Mouse (Mus musculus) layer of hippocampus, adult 11-12 months (tissue): Measurements from ENCODE around the gene Hist2h4.
"Not testable (repeated sequence)": the region's sequence is repeated elsewhere in the genome, so short reads cannot be mapped to it uniquely, and the experiment has no call there.

Experiments used
- DNase-seq: peaks from one replicate; pipeline ENCODE4 v3.0.0; 2022; ENCODE audit warnings: low spot score

Gene Hist2h4

DNA sequence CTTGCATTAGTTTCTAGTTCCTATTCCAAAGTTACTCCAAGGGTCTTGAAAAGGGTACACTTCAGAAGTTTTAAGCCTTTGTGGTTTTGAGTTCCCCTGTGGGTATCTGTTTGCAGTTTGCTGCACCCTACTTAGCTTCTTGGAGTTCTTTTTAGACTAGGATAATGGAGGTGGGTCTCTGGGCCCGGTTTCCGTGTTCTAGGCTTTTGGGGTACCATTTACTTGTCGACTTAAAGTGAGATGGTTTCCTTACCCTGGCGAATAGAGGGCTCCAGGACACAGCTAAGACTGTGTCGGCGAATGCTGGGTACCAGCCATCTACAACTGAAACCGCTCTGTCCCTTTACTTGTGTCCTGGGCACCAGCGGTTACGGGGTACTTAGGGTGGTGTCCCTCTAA, 41.5 kb downstream of the Hist2h4 start:
- DNase-seq: no peak

DNA sequence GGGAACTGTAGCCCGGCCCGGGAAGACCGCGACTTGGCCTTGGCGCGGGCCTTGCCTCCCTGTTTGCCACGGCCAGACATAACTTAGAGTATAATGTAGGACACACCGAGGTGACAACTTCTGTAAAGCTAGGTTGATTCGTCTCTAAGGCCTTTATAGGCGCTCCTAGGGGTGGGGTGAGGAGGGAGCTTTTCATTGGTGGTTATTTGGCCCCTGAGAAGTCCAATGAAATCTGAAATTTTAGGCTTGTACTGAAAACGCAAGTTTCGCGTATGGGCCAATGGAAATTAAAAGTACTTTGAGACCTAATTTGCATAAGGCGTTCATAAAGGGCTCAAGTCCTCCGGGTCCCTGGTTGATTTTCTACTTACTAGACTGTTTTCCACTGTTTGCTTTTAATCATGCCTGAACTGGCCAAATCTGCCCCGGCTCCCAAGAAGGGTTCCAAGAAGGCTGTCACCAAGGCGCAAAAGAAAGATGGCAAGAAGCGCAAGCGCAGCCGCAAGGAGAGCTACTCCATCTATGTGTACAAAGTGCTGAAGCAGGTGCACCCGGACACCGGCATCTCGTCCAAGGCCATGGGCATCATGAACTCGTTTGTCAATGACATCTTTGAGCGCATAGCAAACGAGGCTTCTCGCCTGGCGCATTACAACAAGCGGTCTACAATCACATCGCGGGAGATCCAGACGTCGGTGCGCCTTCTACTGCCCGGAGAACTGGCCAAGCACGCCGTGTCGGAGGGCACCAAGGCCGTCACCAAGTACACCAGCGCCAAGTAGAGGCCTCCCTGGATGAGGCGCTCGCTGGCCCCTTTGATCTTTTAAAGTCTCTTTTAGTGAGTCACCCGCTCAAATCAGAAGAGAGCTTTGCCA, 42.1 kb downstream of the Hist2h4 start, which contains the start of the genes Hist2h2ac and Hist2h2be:
TSS of gene Hist2h2ac (minus strand) at position 116 of the 875 bp plus-strand sequence.
TSS of gene Hist2h2be (plus strand) at position 355 of the 875 bp plus-strand sequence.
- DNase-seq: peak; percentile 91

DNA sequence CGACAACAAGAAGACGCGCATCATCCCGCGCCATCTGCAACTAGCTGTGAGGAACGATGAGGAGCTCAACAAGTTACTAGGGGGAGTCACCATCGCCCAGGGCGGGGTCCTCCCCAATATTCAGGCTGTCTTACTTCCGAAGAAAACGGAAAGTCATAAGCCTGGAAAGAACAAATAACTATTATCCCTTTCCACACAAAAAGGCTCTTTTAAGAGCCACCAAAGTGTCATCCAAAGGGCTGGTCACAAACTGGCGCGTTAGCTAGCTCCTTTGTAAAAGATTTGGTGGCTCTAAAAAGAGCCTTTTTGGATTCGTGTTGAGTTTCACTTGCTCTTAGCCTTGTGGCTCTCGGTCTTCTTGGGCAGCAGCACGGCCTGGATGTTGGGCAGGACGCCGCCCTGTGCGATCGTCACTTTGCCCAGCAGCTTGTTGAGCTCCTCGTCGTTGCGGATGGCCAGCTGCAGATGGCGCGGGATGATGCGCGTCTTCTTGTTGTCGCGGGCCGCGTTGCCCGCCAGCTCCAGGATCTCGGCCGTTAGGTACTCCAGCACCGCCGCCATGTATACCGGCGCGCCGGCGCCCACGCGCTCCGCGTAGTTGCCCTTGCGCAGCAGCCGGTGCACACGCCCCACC, 42.9 kb downstream of the Hist2h4 start:
- DNase-seq: not testable (repeated sequence)

DNA sequence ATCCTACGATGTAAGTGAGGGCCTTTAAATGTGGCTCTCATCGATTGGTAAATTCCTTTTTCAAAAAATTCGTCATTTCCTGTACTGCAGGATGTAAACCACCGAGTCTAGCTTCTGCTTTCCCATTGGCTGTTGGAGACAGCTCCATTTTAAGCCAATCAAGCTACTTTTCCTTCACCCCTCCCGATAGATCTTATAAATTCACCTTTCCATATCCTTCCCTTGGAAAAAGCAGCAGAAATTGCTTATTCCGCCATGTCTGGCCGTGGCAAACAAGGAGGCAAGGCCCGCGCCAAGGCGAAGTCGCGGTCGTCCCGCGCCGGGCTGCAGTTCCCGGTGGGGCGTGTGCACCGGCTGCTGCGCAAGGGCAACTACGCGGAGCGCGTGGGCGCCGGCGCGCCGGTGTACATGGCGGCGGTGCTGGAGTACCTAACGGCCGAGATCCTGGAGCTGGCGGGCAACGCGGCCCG, 43.4 kb downstream of the Hist2h4 start, which contains the start of the genes Bola1 and Hist2h2ab:
TSS of gene Bola1 (minus strand) at position 49 of the 470 bp plus-strand sequence.
TSS of gene Hist2h2ab (plus strand) at position 205 of the 470 bp plus-strand sequence.
- DNase-seq: peak; percentile 79

DNA sequence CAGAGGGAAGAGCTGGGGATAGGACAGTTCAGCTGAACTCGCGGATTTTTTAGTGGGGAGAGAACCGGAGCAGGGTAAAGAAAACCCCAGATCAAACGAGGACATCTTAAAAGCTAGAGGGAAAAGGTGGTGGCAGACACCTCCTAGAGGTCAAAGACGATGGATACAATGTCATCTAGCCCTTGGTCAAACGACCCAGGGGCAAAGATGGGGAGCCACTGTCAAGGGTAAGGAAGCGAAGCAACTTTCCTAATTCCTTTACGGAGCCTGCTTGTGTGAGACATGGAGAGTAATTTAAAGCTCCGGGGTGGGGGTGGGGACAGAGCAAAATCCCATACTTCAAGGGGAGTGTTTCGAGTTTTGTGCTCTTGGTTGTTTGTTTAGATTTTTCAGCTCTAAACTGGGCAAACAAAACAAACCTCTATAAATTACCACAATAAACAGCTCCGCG, 43.9 kb downstream of the Hist2h4 start:
- no peak for DNase-seq
